Mouse (Mus musculus): Measurements from ENCODE around the gene Mapk9. TPM values are rescaled to one million over a fixed set of nuclear protein-coding genes. Genes with fewer than 3 reads are reported as not detected.
A peak's percentile ranks its signal among the peaks of the same experiment; 100 is the strongest.
"Not testable (repeated sequence)": the region's sequence is repeated elsewhere in the genome, so short reads cannot be mapped to it uniquely, and the experiment has no call there.

Gene Mapk9
- polyA plus RNA-seq (2016; fragmentation: Nextera tagmentation; extraction: Ambion mirVana), result 21.8 and 23.8 TPM in 2 replicates

- peaks cover 13% of the 10 kb centered on the region; the same call in 1 of the 2 replicates for H3K36me3 ChIP-seq (replicated peaks)
- H3K27ac ChIP-seq, result peak within 1 kb of the TSS; percentile 93
- no peaks in the 10 kb centered on the region for H3K27me3 ChIP-seq (ENCODE audit: poor library complexity, severe bottlenecking)
- H3K4me1 ChIP-seq, result peaks cover 27% of the 10 kb centered on the region
- H3K9me3 ChIP-seq, result no peaks in the 10 kb centered on the region
- under 1% methylated on average over 66 of the region's 68 CpGs for WGBS
- peak; percentile 97 for DNase-seq (ENCODE audit: extremely low spot score, low spot score)
- peak within 1 kb of the TSS; percentile 94 for H3K4me3 ChIP-seq
These were observed at the start of gene Mapk9 for GRCm38 (mm10) chr11:49846401-49847070. Gene Mapk9, plus strand, starts transcription at chr11:49846751.

DNA sequence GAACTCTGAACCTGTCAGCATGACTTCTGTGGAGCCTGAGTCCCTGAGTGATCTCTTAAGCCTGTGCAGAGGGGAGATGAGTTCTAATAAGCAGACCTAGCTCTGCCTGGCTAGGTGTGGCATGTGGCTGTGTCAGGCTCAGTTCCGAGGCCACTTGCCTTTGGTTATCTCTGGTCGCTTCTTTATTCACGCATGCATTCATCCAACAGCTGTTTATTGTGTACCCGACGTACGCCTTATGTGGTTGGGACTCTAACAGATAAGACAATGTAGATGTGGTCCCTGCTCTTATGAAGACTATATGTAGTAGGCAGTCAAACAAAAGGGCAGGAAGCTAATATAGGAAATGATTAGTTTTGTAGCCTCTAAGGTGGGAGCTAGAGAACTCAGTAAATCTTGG is 47.6 kb upstream of the Mapk9 start:
- DNase-seq (ENCODE audit: extremely low spot score, low spot score), result no peak
- Histone ChIP-seq H3K9me3 (no peaks in the 10 kb centered on the region), H3K27ac (no peak overlapping the region), H3K27me3 (ENCODE audit: poor library complexity, severe bottlenecking) (peaks cover 9% of the 10 kb centered on the region), H3K36me3 (replicated peaks) (peaks cover 17% of the 10 kb centered on the region), H3K4me1 (peaks cover 17% of the 10 kb centered on the region), H3K4me3 (no peak overlapping the region)
- WGBS, result 93% methylated on average over 6 of the region's 6 CpGs

DNA sequence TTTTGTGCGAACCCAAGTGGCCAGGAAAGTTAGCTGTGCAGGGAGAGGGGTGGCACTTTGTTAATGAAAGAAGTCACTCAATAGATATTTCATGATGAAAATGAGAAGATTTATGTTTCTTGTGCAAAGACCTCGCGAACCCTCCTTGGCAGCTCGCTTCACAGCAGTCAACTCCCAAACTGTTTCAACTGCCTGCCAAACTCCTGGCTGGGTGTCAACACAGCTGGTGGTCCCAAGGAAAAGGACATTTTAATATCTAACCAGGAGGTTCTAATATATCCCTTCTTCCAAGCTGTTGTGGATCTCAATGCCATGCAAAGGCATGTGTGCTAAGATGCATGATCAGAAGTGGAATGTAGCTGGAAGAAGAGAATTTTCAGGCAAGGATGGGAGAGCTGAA is 45.0 kb upstream of the Mapk9 start:
- no peaks in the 10 kb centered on the region for H3K4me1 ChIP-seq
- peaks cover 22% of the 10 kb centered on the region for H3K36me3 ChIP-seq (replicated peaks)
- WGBS, result 92% methylated on average over 4 of the region's 4 CpGs
- H3K27ac ChIP-seq, result no peak overlapping the region
- no peak for DNase-seq (ENCODE audit: extremely low spot score, low spot score)
- H3K27me3 ChIP-seq (ENCODE audit: poor library complexity, severe bottlenecking), result no peaks in the 10 kb centered on the region
- no peaks in the 10 kb centered on the region for H3K9me3 ChIP-seq
- H3K4me3 ChIP-seq, result no peak overlapping the region

GRCm38 (mm10) chr11:49803801-49804200 is 42.8 kb upstream of the Mapk9 start:
- no peak for DNase-seq (ENCODE audit: extremely low spot score, low spot score)
- Histone ChIP-seq H3K27me3 (ENCODE audit: poor library complexity, severe bottlenecking) (no peaks in the 10 kb centered on the region), H3K4me3 (no peak overlapping the region), H3K9me3 (no peaks in the 10 kb centered on the region), H3K27ac (no peak overlapping the region), H3K36me3 (replicated peaks) (peaks cover 26% of the 10 kb centered on the region), H3K4me1 (no peaks in the 10 kb centered on the region)
- 95% methylated on average over 4 of the region's 4 CpGs for WGBS

- H3K27ac ChIP-seq, result no peak overlapping the region
- no peaks in the 10 kb centered on the region for H3K9me3 ChIP-seq
- H3K4me1 ChIP-seq, result no peaks in the 10 kb centered on the region
- no peak overlapping the region for H3K4me3 ChIP-seq
- WGBS, result 28% methylated on average over 3 of the region's 3 CpGs
- H3K27me3 ChIP-seq (ENCODE audit: poor library complexity, severe bottlenecking), result no peaks in the 10 kb centered on the region
- DNase-seq (ENCODE audit: extremely low spot score, low spot score), result no peak
- H3K36me3 ChIP-seq (replicated peaks), result peaks cover 48% of the 10 kb centered on the region
These were observed 40.3 kb upstream of the Mapk9 start for GRCm38 (mm10) chr11:49806218-49806617.

DNA sequence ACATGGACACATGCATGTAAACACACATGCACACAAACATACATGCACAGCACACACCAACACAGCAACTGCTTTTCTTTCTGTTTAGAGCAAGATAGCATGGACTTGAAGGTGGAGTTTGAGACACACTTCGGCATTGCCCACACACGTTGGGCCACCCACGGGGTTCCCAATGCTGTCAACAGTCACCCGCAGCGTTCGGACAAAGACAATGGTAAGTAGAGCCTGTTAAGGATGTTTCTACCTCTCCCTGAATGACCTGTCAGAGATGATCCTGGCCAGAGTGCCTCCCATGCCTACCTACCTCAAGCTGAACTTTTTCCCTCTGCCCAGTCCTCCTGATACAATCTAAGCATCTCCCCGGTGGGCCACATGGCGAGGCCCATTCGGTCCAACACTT is 37.6 kb upstream of the Mapk9 start:
- Histone ChIP-seq H3K36me3 (replicated peaks) (peaks cover 68% of the 10 kb centered on the region), H3K27me3 (ENCODE audit: poor library complexity, severe bottlenecking) (no peaks in the 10 kb centered on the region), H3K4me3 (no peak overlapping the region), H3K9me3 (no peaks in the 10 kb centered on the region), H3K27ac (no peak overlapping the region), H3K4me1 (no peaks in the 10 kb centered on the region)
- no peak for DNase-seq (ENCODE audit: extremely low spot score, low spot score)
- 94% methylated on average over 9 of the region's 9 CpGs for WGBS

- H3K4me3 ChIP-seq; DNase-seq (ENCODE audit: extremely low spot score, low spot score); H3K27ac ChIP-seq; H3K4me1 ChIP-seq; H3K27me3 ChIP-seq (ENCODE audit: poor library complexity, severe bottlenecking); H3K9me3 ChIP-seq: not testable (repeated sequence)
- peaks cover 71% of the 10 kb centered on the region for H3K36me3 ChIP-seq (replicated peaks)
- 92% methylated on average over 7 of the region's 7 CpGs for WGBS
These were observed 35.9 kb upstream of the Mapk9 start for GRCm38 (mm10) chr11:49810696-49811095.

GRCm38 (mm10) chr11:49811099-49811541 is 35.4 kb upstream of the Mapk9 start:
- DNase-seq (ENCODE audit: extremely low spot score, low spot score), result no peak
- 91% methylated on average over 8 of the region's 8 CpGs for WGBS
- no peaks in the 10 kb centered on the region for H3K4me1 ChIP-seq
- no peak overlapping the region for H3K4me3 ChIP-seq
- H3K9me3 ChIP-seq, result no peaks in the 10 kb centered on the region
- H3K36me3 ChIP-seq (replicated peaks), result peaks cover 73% of the 10 kb centered on the region
- no peak overlapping the region for H3K27ac ChIP-seq
- H3K27me3 ChIP-seq (ENCODE audit: poor library complexity, severe bottlenecking), result no peaks in the 10 kb centered on the region

GRCm38 (mm10) chr11:49811879-49812278 is 34.7 kb upstream of the Mapk9 start:
- no peaks in the 10 kb centered on the region for H3K4me1 ChIP-seq

GRCm38 (mm10) chr11:49818869-49819566 is 27.5 kb upstream of the Mapk9 start:
- WGBS, result 92% methylated on average over 15 of the region's 15 CpGs
- peaks cover 61% of the 10 kb centered on the region for H3K36me3 ChIP-seq (replicated peaks)
- H3K4me1 ChIP-seq, result no peaks in the 10 kb centered on the region
- H3K4me3 ChIP-seq, result no peak overlapping the region
- H3K27ac ChIP-seq, result no peak overlapping the region
- no peaks in the 10 kb centered on the region for H3K9me3 ChIP-seq
- no peak for DNase-seq (ENCODE audit: extremely low spot score, low spot score)
- no peaks in the 10 kb centered on the region for H3K27me3 ChIP-seq (ENCODE audit: poor library complexity, severe bottlenecking)

More at GRCm38 (mm10) chr11:49811879-49812278, 34.7 kb upstream of the Mapk9 start:
- Histone ChIP-seq H3K27ac (no peak overlapping the region), H3K9me3 (no peaks in the 10 kb centered on the region), H3K27me3 (ENCODE audit: poor library complexity, severe bottlenecking) (no peaks in the 10 kb centered on the region), H3K36me3 (replicated peaks) (peaks cover 80% of the 10 kb centered on the region), H3K4me3 (no peak overlapping the region)
- no peak for DNase-seq (ENCODE audit: extremely low spot score, low spot score)
- 91% methylated on average over 8 of the region's 8 CpGs for WGBS

GRCm38 (mm10) chr11:49819676-49820075 is 26.9 kb upstream of the Mapk9 start:
- H3K9me3 ChIP-seq, result no peaks in the 10 kb centered on the region
- no peak for DNase-seq (ENCODE audit: extremely low spot score, low spot score)
- H3K27me3 ChIP-seq (ENCODE audit: poor library complexity, severe bottlenecking), result no peaks in the 10 kb centered on the region
- H3K36me3 ChIP-seq (replicated peaks), result peaks cover 61% of the 10 kb centered on the region
- WGBS, result 92% methylated on average over 7 of the region's 7 CpGs
- no peaks in the 10 kb centered on the region for H3K4me1 ChIP-seq
- no peak overlapping the region for H3K27ac ChIP-seq
- no peak overlapping the region for H3K4me3 ChIP-seq

GRCm38 (mm10) chr11:49820928-49821327 is 25.6 kb upstream of the Mapk9 start:
- no peak for DNase-seq (ENCODE audit: extremely low spot score, low spot score)
- no peaks in the 10 kb centered on the region for H3K4me1 ChIP-seq
- no peaks in the 10 kb centered on the region for H3K9me3 ChIP-seq
- no peak overlapping the region for H3K4me3 ChIP-seq
- H3K27me3 ChIP-seq (ENCODE audit: poor library complexity, severe bottlenecking), result no peaks in the 10 kb centered on the region
- WGBS, result 96% methylated on average over 2 of the region's 2 CpGs
- no peak overlapping the region for H3K27ac ChIP-seq
- H3K36me3 ChIP-seq (replicated peaks), result peaks cover 65% of the 10 kb centered on the region

GRCm38 (mm10) chr11:49821546-49821945 is 25.0 kb upstream of the Mapk9 start:
- Histone ChIP-seq H3K4me3 (no peak overlapping the region), H3K36me3 (replicated peaks) (peaks cover 65% of the 10 kb centered on the region), H3K27ac (no peak overlapping the region), H3K9me3 (no peaks in the 10 kb centered on the region), H3K4me1 (no peaks in the 10 kb centered on the region), H3K27me3 (ENCODE audit: poor library complexity, severe bottlenecking) (no peaks in the 10 kb centered on the region)
- no peak for DNase-seq (ENCODE audit: extremely low spot score, low spot score)
- 93% methylated on average over 2 of the region's 2 CpGs for WGBS
